Mouse (Mus musculus): ENCODE measurements around the gene Il18r1. TPM values are rescaled to one million over a fixed set of nuclear protein-coding genes. Genes with fewer than 3 reads are reported as not detected.

Gene Il18r1
- polyA plus RNA-seq, 1 experiment from 2014 or later, result 0.10 TPM

Other genes with a start within 250 kb of the Il18r1 start
- gene Il1r1, start 240.5 kb upstream of the Il18r1 start, polyA plus RNA-seq (2015; fragmentation: Nextera tagmentation; extraction: Ambion mirVana), result 6.6 and 6.7 TPM in 2 replicates
- 4.3 and 5.1 TPM in 2 replicates for gene Il1rl2, start 140.9 kb upstream of the Il18r1 start, polyA plus RNA-seq (2015; fragmentation: Nextera tagmentation; extraction: Ambion mirVana)
- 1.1 and 1.4 TPM in 2 replicates for gene Il1rl1, start 36.0 kb upstream of the Il18r1 start, polyA plus RNA-seq (2015; fragmentation: Nextera tagmentation; extraction: Ambion mirVana)
- 0.11 and 0.15 TPM in 2 replicates for gene Il18rap, start 49.8 kb downstream of the Il18r1 start, polyA plus RNA-seq (2015; fragmentation: Nextera tagmentation; extraction: Ambion mirVana)
- not detected in 2 replicates for gene Slc9a4, start 114.5 kb downstream of the Il18r1 start, polyA plus RNA-seq (2015; fragmentation: Nextera tagmentation; extraction: Ambion mirVana)
- gene Slc9a2, start 215.0 kb downstream of the Il18r1 start, polyA plus RNA-seq (2015; fragmentation: Nextera tagmentation; extraction: Ambion mirVana), result 0.27 and 0.45 TPM in 2 replicates